Mouse (Mus musculus): ENCODE results near the gene Gm3238. TPM values are rescaled to one million over a fixed set of nuclear protein-coding genes. Genes with fewer than 3 reads are reported as not detected.
"Not testable (repeated sequence)": the region's sequence is repeated elsewhere in the genome, so short reads cannot be mapped to it uniquely, and the experiment has no call there.

The Gm3238 gene
- polyA plus RNA-seq, 1 experiment, result not detected

- H3K4me3 ChIP-seq (ENCODE audit: extremely low read depth, insufficient read depth, insufficient read length), result no peak within 1 kb of the TSS
- no peak for DNase-seq (ENCODE audit: low read depth in 1 of 2, low spot score in 2 of 2)
- WGBS, result 68% methylated on average over 8 of the region's 8 CpGs
Measured at GRCm38 (mm10) chr10:77798921-77799508, 27.9 kb upstream of the Gm3238 start, which contains the start of gene Gm19668. TSS of gene Gm19668 (minus strand) at chr10:77799133.

GRCm38 (mm10) chr10:77798164-77798920, 27.2 kb upstream of the Gm3238 start:
- not testable (repeated sequence) for H3K27me3 ChIP-seq (ENCODE audit: control insufficient read depth, insufficient read depth, low read length); DNase-seq (ENCODE audit: low read depth in 1 of 2, low spot score in 2 of 2); H3K4me3 ChIP-seq (ENCODE audit: extremely low read depth, insufficient read depth, insufficient read length); H3K36me3 ChIP-seq (ENCODE audit: control insufficient read depth, insufficient read depth, low read length); H3K27ac ChIP-seq (ENCODE audit: insufficient read depth, low read length); H3K4me1 ChIP-seq (ENCODE audit: control insufficient read depth, insufficient read depth, insufficient read length)
- WGBS, result 56% methylated on average over 3 of the region's 3 CpGs

More at GRCm38 (mm10) chr10:77798921-77799508, 27.9 kb upstream of the Gm3238 start, which contains the start of gene Gm19668:
- Histone ChIP-seq H3K27me3 (ENCODE audit: control insufficient read depth, insufficient read depth, low read length) (no peaks in the 10 kb centered on the region), H3K4me1 (ENCODE audit: control insufficient read depth, insufficient read depth, insufficient read length) (no peaks in the 10 kb centered on the region), H3K36me3 (ENCODE audit: control insufficient read depth, insufficient read depth, low read length) (no peaks in the 10 kb centered on the region), H3K27ac (ENCODE audit: insufficient read depth, low read length) (no peak within 1 kb of the TSS)
- TF ChIP-seq CTCF (IDR thresholded peaks at IDR 0.05; ENCODE audit: extremely low read depth, insufficient read depth, insufficient read length, insufficient replicate concordance), result no peak
- TF ChIP-seq POLR2A (IDR thresholded peaks at IDR 0.05; ENCODE audit: low read depth, low read length), result no peak

GRCm38 (mm10) chr10:77797677-77798076, 26.6 kb upstream of the Gm3238 start:
- TF ChIP-seq CTCF (IDR thresholded peaks at IDR 0.05; ENCODE audit: extremely low read depth, insufficient read depth, insufficient read length, insufficient replicate concordance), result no peak
- 54% methylated on average over 3 of the region's 3 CpGs for WGBS
- Histone ChIP-seq H3K4me1 (ENCODE audit: control insufficient read depth, insufficient read depth, insufficient read length) (no peaks in the 10 kb centered on the region), H3K27me3 (ENCODE audit: control insufficient read depth, insufficient read depth, low read length) (no peaks in the 10 kb centered on the region), H3K36me3 (ENCODE audit: control insufficient read depth, insufficient read depth, low read length) (no peaks in the 10 kb centered on the region), H3K4me3 (ENCODE audit: extremely low read depth, insufficient read depth, insufficient read length) (no peak overlapping the region), H3K27ac (ENCODE audit: insufficient read depth, low read length) (no peak overlapping the region)
- no peak for DNase-seq (ENCODE audit: low read depth in 1 of 2, low spot score in 2 of 2)

GRCm38 (mm10) chr10:77794976-77795375, 23.9 kb upstream of the Gm3238 start, which contains the start of gene Gm9639:
TSS of gene Gm9639 (minus strand) at chr10:77795076.
- Histone ChIP-seq H3K27ac (ENCODE audit: insufficient read depth, low read length) (no peak within 1 kb of the TSS), H3K36me3 (ENCODE audit: control insufficient read depth, insufficient read depth, low read length) (no peaks in the 10 kb centered on the region), H3K27me3 (ENCODE audit: control insufficient read depth, insufficient read depth, low read length) (no peaks in the 10 kb centered on the region), H3K4me3 (ENCODE audit: extremely low read depth, insufficient read depth, insufficient read length) (no peak within 1 kb of the TSS), H3K4me1 (ENCODE audit: control insufficient read depth, insufficient read depth, insufficient read length) (no peaks in the 10 kb centered on the region)
- DNase-seq (ENCODE audit: low read depth in 1 of 2, low spot score in 2 of 2), result no peak
- TF ChIP-seq CTCF (IDR thresholded peaks at IDR 0.05; ENCODE audit: extremely low read depth, insufficient read depth, insufficient read length, insufficient replicate concordance), result no peak
- TF ChIP-seq POLR2A (IDR thresholded peaks at IDR 0.05; ENCODE audit: low read depth, low read length), result no peak
- 66% methylated on average over 2 of the region's 2 CpGs for WGBS

DNA sequence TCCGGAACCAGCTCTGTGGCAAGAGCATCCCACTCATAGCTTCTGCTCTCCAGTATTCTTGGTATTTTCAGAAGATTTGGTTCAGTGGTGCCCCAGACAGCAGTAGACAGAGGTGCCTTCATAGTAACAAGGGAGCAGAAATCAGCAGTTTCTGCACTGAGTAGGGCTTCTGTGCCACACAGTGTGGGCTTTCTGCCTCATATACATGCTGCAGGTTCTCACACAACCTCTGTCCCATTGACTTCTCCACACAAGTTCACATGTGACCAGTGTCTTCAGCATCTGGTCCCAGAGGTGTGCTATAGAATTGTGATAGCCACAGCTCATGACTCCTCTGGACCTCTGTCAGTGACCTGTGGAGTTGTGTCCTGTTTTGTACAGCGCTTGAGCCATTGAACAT, 17.5 kb upstream of the Gm3238 start:
- Histone ChIP-seq H3K4me1 (ENCODE audit: control insufficient read depth, insufficient read depth, insufficient read length) (no peaks in the 10 kb centered on the region), H3K36me3 (ENCODE audit: control insufficient read depth, insufficient read depth, low read length) (no peaks in the 10 kb centered on the region), H3K27me3 (ENCODE audit: control insufficient read depth, insufficient read depth, low read length) (no peaks in the 10 kb centered on the region), H3K4me3 (ENCODE audit: extremely low read depth, insufficient read depth, insufficient read length) (no peak overlapping the region), H3K27ac (ENCODE audit: insufficient read depth, low read length) (no peak overlapping the region)
- DNase-seq (ENCODE audit: low read depth in 1 of 2, low spot score in 2 of 2), result no peak
- no peak for TF ChIP-seq CTCF (IDR thresholded peaks at IDR 0.05; ENCODE audit: extremely low read depth, insufficient read depth, insufficient read length, insufficient replicate concordance)
- no peak for TF ChIP-seq POLR2A (IDR thresholded peaks at IDR 0.05; ENCODE audit: low read depth, low read length)
- WGBS, result 70% methylated on average over 2 of the region's 2 CpGs

DNA sequence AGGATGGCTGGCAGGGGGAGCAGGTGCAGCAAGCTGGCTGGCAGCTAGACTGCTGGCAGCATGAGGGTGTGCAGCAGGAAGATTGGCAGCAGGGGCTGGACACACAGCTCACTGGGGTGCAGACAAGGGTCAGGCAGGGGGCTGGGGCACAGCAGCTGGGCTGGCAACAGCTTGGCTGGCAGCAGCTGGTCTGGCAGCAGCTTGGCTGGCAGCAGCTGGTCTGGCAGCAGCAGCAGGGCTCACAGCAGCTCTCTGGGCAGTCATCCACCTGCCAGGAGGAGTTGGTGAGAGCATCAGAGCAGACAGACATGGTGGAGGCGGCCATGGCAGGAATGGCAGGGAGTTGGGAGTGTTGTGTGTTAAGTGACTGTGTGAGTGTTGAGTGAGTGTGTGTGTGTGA, 16.8 kb upstream of the Gm3238 start, which contains the start of gene Gm7137:
Gm7137 (minus strand) TSS at position 325 of the 400 bp plus-strand sequence.
- not testable (repeated sequence) for H3K4me1 ChIP-seq (ENCODE audit: control insufficient read depth, insufficient read depth, insufficient read length); H3K27me3 ChIP-seq (ENCODE audit: control insufficient read depth, insufficient read depth, low read length); H3K4me3 ChIP-seq (ENCODE audit: extremely low read depth, insufficient read depth, insufficient read length); DNase-seq (ENCODE audit: low read depth in 1 of 2, low spot score in 2 of 2); H3K36me3 ChIP-seq (ENCODE audit: control insufficient read depth, insufficient read depth, low read length); H3K27ac ChIP-seq (ENCODE audit: insufficient read depth, low read length)
- 78% methylated on average over 1 of the region's 1 CpGs for WGBS

GRCm38 (mm10) chr10:77783396-77783795, 12.3 kb upstream of the Gm3238 start:
- H3K36me3 ChIP-seq (ENCODE audit: control insufficient read depth, insufficient read depth, low read length); H3K4me3 ChIP-seq (ENCODE audit: extremely low read depth, insufficient read depth, insufficient read length); H3K27me3 ChIP-seq (ENCODE audit: control insufficient read depth, insufficient read depth, low read length); DNase-seq (ENCODE audit: low read depth in 1 of 2, low spot score in 2 of 2); H3K27ac ChIP-seq (ENCODE audit: insufficient read depth, low read length); H3K4me1 ChIP-seq (ENCODE audit: control insufficient read depth, insufficient read depth, insufficient read length): not testable (repeated sequence)
- WGBS, result 96% methylated on average over 2 of the region's 3 CpGs

- DNase-seq (ENCODE audit: low read depth in 1 of 2, low spot score in 2 of 2); H3K27ac ChIP-seq (ENCODE audit: insufficient read depth, low read length); H3K4me3 ChIP-seq (ENCODE audit: extremely low read depth, insufficient read depth, insufficient read length); H3K36me3 ChIP-seq (ENCODE audit: control insufficient read depth, insufficient read depth, low read length); H3K4me1 ChIP-seq (ENCODE audit: control insufficient read depth, insufficient read depth, insufficient read length); H3K27me3 ChIP-seq (ENCODE audit: control insufficient read depth, insufficient read depth, low read length): not testable (repeated sequence)
- 40% methylated on average over 1 of the region's 1 CpGs for WGBS
Measured at GRCm38 (mm10) chr10:77782442-77782841, 11.3 kb upstream of the Gm3238 start, which contains the start of gene Gm3250. TSS of gene Gm3250 (minus strand) at chr10:77782542.

DNA sequence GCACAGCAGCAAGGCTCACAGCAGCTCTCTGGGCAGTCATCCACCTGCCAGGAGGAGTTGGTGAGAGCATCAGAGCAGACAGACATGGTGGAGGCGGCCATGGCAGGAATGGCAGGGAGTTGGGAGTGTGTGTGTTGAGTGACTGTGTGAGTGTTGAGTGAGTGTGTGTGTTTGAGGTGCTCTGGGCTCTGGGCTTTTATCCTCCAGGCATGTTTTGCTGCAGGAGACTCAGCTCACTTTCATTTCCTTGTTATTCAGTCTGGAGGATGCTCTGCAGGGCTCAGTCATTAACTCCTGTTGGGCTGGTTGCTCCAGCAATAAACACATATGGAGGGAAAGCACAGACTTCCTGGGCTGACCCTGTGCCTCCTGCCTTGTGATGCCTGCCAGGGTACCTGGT, 5.7 kb upstream of the Gm3238 start, which contains the start of gene Gm7138:
Gm7138 (minus strand) TSS at position 101 of the 400 bp plus-strand sequence.
- 63% methylated on average over 1 of the region's 1 CpGs for WGBS
- H3K4me1 ChIP-seq (ENCODE audit: control insufficient read depth, insufficient read depth, insufficient read length), result not testable (repeated sequence)

GRCm38 (mm10) chr10:77772142-77772541, 1.0 kb upstream of the Gm3238 start:
- H3K27ac ChIP-seq (ENCODE audit: insufficient read depth, low read length); DNase-seq (ENCODE audit: low read depth in 1 of 2, low spot score in 2 of 2); H3K4me1 ChIP-seq (ENCODE audit: control insufficient read depth, insufficient read depth, insufficient read length); H3K4me3 ChIP-seq (ENCODE audit: extremely low read depth, insufficient read depth, insufficient read length); H3K27me3 ChIP-seq (ENCODE audit: control insufficient read depth, insufficient read depth, low read length); H3K36me3 ChIP-seq (ENCODE audit: control insufficient read depth, insufficient read depth, low read length): not testable (repeated sequence)
- 63% methylated on average over 3 of the region's 3 CpGs for WGBS

More for the DNA sequence above, 5.7 kb upstream of the Gm3238 start, which contains the start of gene Gm7138:
- H3K27me3 ChIP-seq (ENCODE audit: control insufficient read depth, insufficient read depth, low read length); H3K36me3 ChIP-seq (ENCODE audit: control insufficient read depth, insufficient read depth, low read length); H3K27ac ChIP-seq (ENCODE audit: insufficient read depth, low read length); H3K4me3 ChIP-seq (ENCODE audit: extremely low read depth, insufficient read depth, insufficient read length); DNase-seq (ENCODE audit: low read depth in 1 of 2, low spot score in 2 of 2): not testable (repeated sequence)

Data from spleen, adult 2 months (tissue).